Mouse (Mus musculus) MEL (cell line): ENCODE measurements around the gene Ermard. TPM values are rescaled to one million over a fixed set of nuclear protein-coding genes. Genes with fewer than 3 reads are reported as not detected.

ENCODE experiments used
- DNase-seq: peaks from one replicate; pipeline ENCODE4 v3.0.0; 2011; ENCODE audit warnings: low read depth, low spot score
- H3K27ac ChIP-seq: 2 replicates; pipeline ENCODE4 v1.5.1; 2012; ENCODE audit warnings: low read depth, mild to moderate bottlenecking, control low read depth, low read length, moderate library complexity; ENCODE audit not compliant: control insufficient read depth
- H3K27me3 ChIP-seq, 2 experiments: fragments of 150-350 bp in 1 of 2; sonication (generic) in 1 of 2; 2 replicates each; pipeline ENCODE4 v1.6.1; 2012; ENCODE audit warnings: low read length in 2 of 2, mild to moderate bottlenecking in 2 of 2, improper control_type of control experiment in 1 of 2, moderate library complexity in 1 of 2; ENCODE audit not compliant: insufficient read depth in 2 of 2, control insufficient read depth in 1 of 2
- H3K36me3 ChIP-seq, 2 experiments: 2 replicates each; pipeline ENCODE4 v1.6.1; 2012 to 2014; ENCODE audit warnings: low read length in 2 of 2, improper control_type of control experiment in 1 of 2, inconsistent platforms in 1 of 2, mild to moderate bottlenecking in 1 of 2; ENCODE audit not compliant: insufficient read depth in 2 of 2, control insufficient read depth in 1 of 2
- H3K4me1 ChIP-seq, 2 experiments: fragments of 150-350 bp in 1 of 2; sonication (generic) in 1 of 2; 2 replicates each; pipeline ENCODE4 v1.6.1; 2012; ENCODE audit warnings: low read length in 2 of 2, improper control_type of control experiment in 1 of 2, mild to moderate bottlenecking in 1 of 2; ENCODE audit not compliant: insufficient read depth in 2 of 2, control insufficient read depth in 1 of 2
- H3K4me3 ChIP-seq, 2 experiments: fragments of 150-350 bp in 1 of 2; sonication (generic) in 1 of 2; 2 replicates each; pipeline ENCODE4 v1.5.1; 2012; ENCODE audit warnings: low read depth in 2 of 2, low read length in 2 of 2, mild to moderate bottlenecking in 2 of 2, moderate library complexity in 2 of 2, control low read depth in 1 of 2, improper control_type of control experiment in 1 of 2; ENCODE audit not compliant: control insufficient read depth in 1 of 2, insufficient read depth in 1 of 2
- H3K79me2 ChIP-seq: 2 replicates; pipeline ENCODE4 v1.6.1; 2012; ENCODE audit warnings: mild to moderate bottlenecking, low read length, moderate library complexity; ENCODE audit not compliant: control insufficient read depth, poor library complexity, insufficient read depth
- H3K9ac ChIP-seq: 2 replicates; pipeline ENCODE4 v1.6.1; 2012; ENCODE audit warnings: low read depth, mild to moderate bottlenecking, control low read depth, low read length, moderate library complexity; ENCODE audit not compliant: control insufficient read depth, poor library complexity, severe bottlenecking
- H3K9me3 ChIP-seq: fragments of 150-350 bp; sonication (generic); replicated peaks from 2 replicates; pipeline ENCODE4 v1.6.1; 2012; ENCODE audit warnings: mild to moderate bottlenecking, low read length, improper control_type of control experiment, moderate library complexity; ENCODE audit not compliant: insufficient read depth
- BHLHE40 ChIP-seq: IDR thresholded peaks from 2 replicates; pipeline ENCODE4 v1.6.1; 2012; ENCODE audit warnings: low read depth, mild to moderate bottlenecking, inconsistent platforms, low read length, improper control_type of control experiment, borderline replicate concordance
- ELF1 ChIP-seq: IDR thresholded peaks from 2 replicates; pipeline ENCODE4 v1.6.1; 2014; ENCODE audit warnings: low read depth, mild to moderate bottlenecking, inconsistent platforms, low read length, improper control_type of control experiment, moderate library complexity
- GABPA ChIP-seq: IDR thresholded peaks from 2 replicates; pipeline ENCODE4 v1.6.1; 2012; ENCODE audit warnings: low read depth, mild to moderate bottlenecking, inconsistent platforms, low read length, improper control_type of control experiment, moderate library complexity
- GATA1 ChIP-seq: IDR thresholded peaks from 2 replicates; pipeline ENCODE4 v1.6.1; 2011; ENCODE audit warnings: low read depth, low read length, improper control_type of control experiment
- MEF2A ChIP-seq: IDR thresholded peaks from 2 replicates; pipeline ENCODE4 v1.6.1; 2014; ENCODE audit warnings: low read depth, mild to moderate bottlenecking, inconsistent platforms, low read length, improper control_type of control experiment; ENCODE audit not compliant: poor library complexity, insufficient replicate concordance, severe bottlenecking; ENCODE audit errors: extremely low read depth
- MYB ChIP-seq: IDR thresholded peaks from 2 replicates; pipeline ENCODE4 v1.6.1; 2011; ENCODE audit warnings: mild to moderate bottlenecking, low read depth, low read length, improper control_type of control experiment
- NELFE ChIP-seq: IDR thresholded peaks from 2 replicates; pipeline ENCODE4 v1.6.1; 2011; ENCODE audit warnings: low read depth, low read length, improper control_type of control experiment
- POLR2A ChIP-seq, 2 experiments: IDR thresholded peaks; 2 replicates each; pipeline ENCODE4 v1.6.1; 2011 to 2012; ENCODE audit warnings: low read length in 2 of 2, mild to moderate bottlenecking in 2 of 2, control low read depth in 1 of 2, improper control_type of control experiment in 1 of 2, low read depth in 1 of 2, moderate library complexity in 1 of 2; ENCODE audit not compliant: control insufficient read depth in 1 of 2, insufficient read depth in 1 of 2, poor library complexity in 1 of 2
- POLR2AphosphoS2 ChIP-seq: IDR thresholded peaks from 2 replicates; pipeline ENCODE4 v1.6.1; 2011; ENCODE audit warnings: low read length, improper control_type of control experiment
- RAD21 ChIP-seq: IDR thresholded peaks from 2 replicates; pipeline ENCODE4 v1.6.1; 2011; ENCODE audit warnings: mild to moderate bottlenecking, low read depth, low read length, improper control_type of control experiment
- SIN3A ChIP-seq: IDR thresholded peaks from 2 replicates; pipeline ENCODE4 v1.6.1; 2012; ENCODE audit warnings: low read length, improper control_type of control experiment, inconsistent platforms
- TCF12 ChIP-seq: IDR thresholded peaks from 2 replicates; pipeline ENCODE4 v1.6.1; 2014; ENCODE audit warnings: low read depth, mild to moderate bottlenecking, inconsistent platforms, low read length, improper control_type of control experiment, moderate library complexity
- UBTF ChIP-seq: IDR thresholded peaks from 2 replicates; pipeline ENCODE4 v1.6.1; 2012; ENCODE audit warnings: low read depth, mild to moderate bottlenecking, inconsistent platforms, low read length, improper control_type of control experiment, moderate library complexity, borderline replicate concordance; ENCODE audit not compliant: insufficient read depth
- USF2 ChIP-seq, 2 experiments: IDR thresholded peaks; 2 replicates each; pipeline ENCODE4 v1.6.1; 2011 to 2012; ENCODE audit warnings: improper control_type of control experiment in 2 of 2, low read length in 2 of 2, borderline replicate concordance in 1 of 2, inconsistent platforms in 1 of 2, low read depth in 1 of 2, mild to moderate bottlenecking in 1 of 2; ENCODE audit not compliant: insufficient read depth in 1 of 2
- ZNF384 ChIP-seq: IDR thresholded peaks from 2 replicates; pipeline ENCODE4 v1.6.1; 2012; ENCODE audit warnings: low read depth, mild to moderate bottlenecking, inconsistent platforms, low read length, improper control_type of control experiment
- polyA plus RNA-seq, 2 experiments: library from polyadenylated mRNA; stranded (reverse) in 1 of 2; unstranded in 1 of 2; fragments of >175 nt in 1 of 2; fragments of >200 nt in 1 of 2; gene quantifications; 2 replicates each; pipeline versions ENCODE4 v1.2.1 to v1.2.4; 2012; ENCODE audit warnings: low replicate concordance in 2 of 2, low read depth in 1 of 2; ENCODE audit not compliant: insufficient read length in 2 of 2, insufficient read depth in 1 of 2, missing spikeins in 1 of 2
- total RNA-seq: library from RNA; depleted of rRNA; stranded (reverse); fragments of 300-350 nt; gene quantifications from 2 replicates; pipeline ENCODE4 v1.2.3, GENCODE M21; 2012

Ermard gene
- total and polyA plus RNA-seq, 3 experiments: 28.2 to 47.0 TPM; not detected in 1

DNA sequence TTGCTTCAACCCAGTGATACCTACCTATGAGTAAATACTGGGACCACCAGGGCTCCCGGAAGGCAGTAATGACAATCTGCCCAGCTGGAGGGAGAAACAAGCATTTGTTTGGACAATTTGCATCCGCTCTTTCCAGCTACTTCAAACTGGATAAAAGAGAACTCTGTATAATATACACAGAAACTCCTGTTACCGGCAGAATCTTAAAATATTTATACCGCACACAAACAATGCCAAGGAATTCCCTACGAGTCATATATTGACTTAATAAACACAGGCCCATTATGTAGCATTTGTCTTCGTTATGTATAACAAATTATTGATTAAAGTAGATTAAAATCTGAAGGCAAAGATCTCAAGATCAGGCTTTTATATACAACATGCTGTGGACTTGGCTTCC, 79.6 kb downstream of the Ermard start:
- no peak for DNase-seq
- Histone ChIP-seq H3K36me3 (no peaks in the 10 kb centered on the region; a peak in 1 of 4 replicates), H3K4me1 (peaks cover 0 to 5% of the 10 kb centered on the region in 2 experiments; a peak in 2 of 4 replicates), H3K27ac (no peak overlapping the region), H3K9me3 (no peaks in the 10 kb centered on the region), H3K9ac (no peak overlapping the region), H3K4me3 (no peak overlapping the region), H3K79me2 (no peaks in the 10 kb centered on the region), H3K27me3 (no peaks in the 10 kb centered on the region)
- no peak for TF ChIP-seq NELFE
- no peak for TF ChIP-seq RAD21
- TF ChIP-seq BHLHE40: no peak
- TF ChIP-seq USF2 (IDR thresholded peaks at IDR 0.05; ENCODE audit: borderline replicate concordance in 1 of 2, insufficient read depth in 1 of 2, low read depth in 1 of 2, low read length in 2 of 2): no peak

DNA sequence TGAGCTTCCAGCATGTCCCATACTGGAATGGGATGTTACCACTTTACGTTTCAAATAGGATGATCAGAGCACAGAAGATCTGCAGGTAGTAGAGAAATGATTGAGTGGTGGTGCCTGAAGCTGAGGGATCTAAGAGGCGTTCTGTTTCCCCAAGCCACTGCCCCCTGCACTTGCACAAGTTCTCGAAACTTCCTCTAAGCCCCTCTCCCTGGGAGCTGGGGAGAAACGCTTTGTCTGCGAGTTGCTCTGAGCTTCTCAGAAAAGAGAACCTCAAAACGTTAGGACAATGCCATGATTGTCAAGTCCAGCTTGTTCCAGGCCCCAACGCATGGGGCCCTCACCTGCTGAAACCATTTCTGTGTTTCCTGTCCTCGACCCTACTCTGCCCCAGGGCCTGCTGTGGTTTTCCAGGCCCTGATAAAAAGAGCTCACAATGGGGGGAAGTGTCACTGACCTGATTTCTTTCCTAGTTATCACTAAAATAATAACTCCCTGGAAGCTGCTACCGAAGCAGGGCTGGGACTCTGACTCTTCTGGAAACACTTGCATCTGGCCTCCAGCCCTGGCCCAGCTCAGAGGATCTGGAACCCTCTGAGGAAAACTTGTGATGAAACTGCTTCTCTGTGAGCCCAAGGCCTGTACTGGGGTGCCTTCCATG, 88.8 kb downstream of the Ermard start:
- Histone ChIP-seq H3K4me3 (no peak overlapping the region), H3K27me3 (no peaks in the 10 kb centered on the region), H3K9me3 (no peaks in the 10 kb centered on the region), H3K9ac (no peak overlapping the region), H3K79me2 (no peaks in the 10 kb centered on the region), H3K27ac (no peak overlapping the region), H3K36me3 (no peaks in the 10 kb centered on the region), H3K4me1 (no peaks in the 10 kb centered on the region)
- TF ChIP-seq GABPA (no peak), MEF2A (no peak), ELF1 (no peak), POLR2A (IDR thresholded peaks at IDR 0.05; ENCODE audit: control insufficient read depth in 1 of 2, insufficient read depth in 1 of 2, low read depth in 1 of 2, low read length in 2 of 2, poor library complexity in 1 of 2) (no peak), GATA1 (no peak)
- no peak for DNase-seq

DNA sequence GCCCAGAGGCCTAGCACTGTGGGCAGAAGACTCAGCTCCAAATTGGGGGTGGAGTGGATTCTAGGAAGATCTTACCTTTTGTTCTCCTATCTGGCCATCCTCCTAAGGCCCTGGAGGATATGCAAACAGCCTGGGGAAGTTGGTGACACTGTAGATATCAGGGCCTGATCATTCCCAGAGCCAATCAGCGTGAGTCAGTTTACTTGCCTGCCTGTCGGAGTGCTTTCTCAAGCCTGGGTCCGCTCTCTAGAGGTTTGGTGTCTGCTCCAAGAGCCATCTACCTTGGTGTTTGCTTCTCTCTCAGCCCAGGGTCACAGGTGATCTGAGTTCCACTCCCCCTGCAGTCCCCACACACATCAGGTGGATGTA, 89.3 kb downstream of the Ermard start:
- H3K9ac ChIP-seq: no peak overlapping the region
- no peak overlapping the region for H3K27ac ChIP-seq
- no peak overlapping the region for H3K4me3 ChIP-seq
- H3K36me3 ChIP-seq: no peaks in the 10 kb centered on the region
- H3K79me2 ChIP-seq: no peaks in the 10 kb centered on the region
- TF ChIP-seq POLR2AphosphoS2 (no peak), SIN3A (no peak), MYB (no peak), TCF12 (no peak), UBTF (no peak), ZNF384 (no peak)
- no peaks in the 10 kb centered on the region for H3K9me3 ChIP-seq
- no peaks in the 10 kb centered on the region for H3K4me1 ChIP-seq
- H3K27me3 ChIP-seq: no peaks in the 10 kb centered on the region
- no peak for DNase-seq
